Mouse (Mus musculus): ENCODE results near the gene Prr27. TPM values are rescaled to one million over a fixed set of nuclear protein-coding genes. Genes with fewer than 3 reads are reported as not detected.

The Prr27 gene
- total RNA-seq (2021): not detected
- long read RNA-seq, experiment 1: 0 reads
- long read RNA-seq, experiment 2: 0 reads

DNA sequence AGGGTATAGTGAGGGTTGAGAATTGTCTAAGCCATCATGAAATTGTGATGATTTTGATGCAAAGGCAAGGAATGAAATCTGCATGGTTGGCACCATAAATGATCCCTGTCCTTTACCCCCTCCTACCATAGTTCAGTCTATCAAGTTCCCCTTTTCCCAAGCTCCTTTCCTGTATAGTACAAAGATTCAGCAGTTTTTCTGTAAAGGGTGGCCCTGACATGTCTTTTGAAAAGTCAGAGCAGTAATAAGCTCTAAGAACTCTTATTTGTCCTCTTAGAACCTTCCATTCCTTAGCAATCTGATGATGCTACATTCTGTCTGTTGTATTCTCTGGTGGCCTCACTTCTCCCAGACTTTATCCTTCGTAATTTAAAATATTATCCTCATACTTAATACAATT is at the start of gene Prr27:
TSS of gene Prr27 (plus strand) at position 301 of the 400 bp plus-strand sequence.
- no peak for DNase-seq
- intact Hi-C loops (cut with DNase I): no loop called here

DNA sequence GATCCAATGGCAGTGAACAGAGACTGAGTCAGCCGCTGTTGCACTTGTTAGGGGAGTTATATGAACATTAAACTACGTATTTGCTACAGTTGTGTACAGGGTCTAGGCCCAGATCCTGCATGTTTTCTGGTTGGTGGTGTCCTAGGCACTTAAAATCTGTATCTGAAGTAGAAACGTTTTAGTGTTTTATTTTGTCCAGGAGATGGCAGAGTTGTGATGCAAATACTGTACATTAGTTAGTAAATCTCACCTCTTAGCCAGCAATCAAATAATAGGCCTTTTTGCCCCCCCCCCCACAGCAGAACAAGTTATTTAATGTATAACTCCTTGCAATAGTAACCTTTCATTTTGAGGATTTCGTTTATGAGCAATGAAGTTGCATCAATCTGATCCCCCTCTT is 42.8 kb upstream of the Prr27 start:
- intact Hi-C loops (cut with DNase I): no loop called here
- no peak for DNase-seq

DNA sequence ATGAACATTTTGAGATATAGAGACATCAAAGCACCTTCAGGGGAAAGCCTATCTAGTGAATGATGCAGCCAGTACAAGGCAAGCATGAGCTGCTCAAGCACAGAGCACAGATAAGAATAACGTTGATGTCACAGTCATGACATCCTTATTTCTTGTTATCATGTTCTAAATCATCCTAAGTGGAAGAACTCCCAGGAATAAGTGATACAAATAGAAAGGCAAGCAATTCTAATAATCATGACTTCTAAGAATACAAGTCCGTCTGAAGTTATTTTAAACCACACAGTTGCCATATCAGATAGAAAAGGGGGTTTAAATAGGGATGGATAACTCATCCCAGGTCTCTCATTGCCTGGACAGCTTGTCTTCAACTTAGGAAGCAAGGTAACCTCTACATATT is 17.7 kb upstream of the Prr27 start, which contains the start of gene Csn1s2b:
TSS of gene Csn1s2b (plus strand) at position 301 of the 400 bp plus-strand sequence.
- intact Hi-C loops (cut with DNase I): no loop called here
- DNase-seq: no peak

DNA sequence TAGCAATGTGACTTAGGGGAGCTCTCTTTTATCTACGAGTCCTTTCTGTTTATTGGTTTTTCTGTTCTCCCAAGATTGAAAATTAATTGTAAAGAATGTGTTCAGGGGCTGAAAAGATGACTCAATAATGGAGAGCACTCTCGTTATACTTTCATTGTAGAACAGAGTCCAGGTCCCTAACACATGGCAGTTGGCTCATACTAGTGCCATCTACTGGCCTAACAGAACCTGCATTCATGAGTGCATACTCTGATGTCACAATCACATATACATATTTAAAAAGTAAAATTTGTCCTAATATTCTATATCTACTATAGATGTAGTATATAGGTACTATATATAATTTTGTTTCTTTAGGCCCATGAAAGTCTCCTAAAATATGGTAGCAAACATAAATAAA is 16.2 kb upstream of the Prr27 start:
- intact Hi-C loops (cut with DNase I): no loop called here
- no peak for DNase-seq

DNA sequence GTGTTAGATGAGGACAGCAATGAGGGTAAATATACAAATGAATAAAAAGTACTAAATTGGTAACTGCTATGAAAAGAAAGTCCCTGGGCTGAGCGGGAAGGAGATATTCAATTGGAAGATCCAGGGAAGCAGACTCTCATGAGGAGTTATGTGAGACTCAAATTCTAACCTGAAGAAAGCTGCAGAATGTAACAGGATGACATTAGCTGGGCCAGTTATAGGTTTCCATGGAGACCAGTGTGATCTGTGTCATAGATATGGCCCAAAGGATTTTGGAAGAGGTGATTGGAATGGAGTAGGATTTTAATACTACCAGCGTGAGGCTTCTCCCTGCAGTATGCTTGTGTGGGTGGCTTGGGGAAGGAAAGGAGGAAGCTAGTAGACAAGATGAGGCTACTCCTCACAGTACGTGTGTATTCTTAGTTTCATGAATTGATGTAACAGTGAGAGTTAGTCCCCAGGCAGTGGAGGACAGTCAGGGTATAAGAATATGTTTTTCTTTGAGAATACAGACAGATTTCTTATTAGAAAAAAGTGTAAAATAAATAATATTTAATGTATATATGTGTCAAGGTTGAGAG is 29.7 kb downstream of the Prr27 start:
- no peak for DNase-seq
- intact Hi-C loops (cut with DNase I): no loop called here

DNA sequence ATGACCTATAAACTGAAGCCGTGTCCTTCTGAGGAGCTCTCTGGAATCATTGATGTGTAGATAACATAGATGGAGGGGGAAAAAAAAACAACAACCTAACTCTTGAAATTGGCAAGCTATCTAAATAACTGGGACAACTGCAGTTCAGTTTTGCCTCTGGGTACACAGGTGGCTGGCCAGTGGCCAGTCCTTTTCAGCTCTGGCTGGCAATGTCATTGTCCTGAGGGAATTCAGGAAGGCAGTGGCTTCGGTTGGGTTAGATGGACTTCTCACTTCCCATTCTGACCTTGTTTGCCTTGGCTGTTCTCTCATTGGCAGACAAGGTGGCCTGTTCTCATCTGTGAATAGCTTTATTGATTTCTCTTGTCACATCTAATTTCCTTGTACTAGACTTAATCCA is 44.6 kb downstream of the Prr27 start:
- intact Hi-C loops (cut with DNase I): no loop called here
- no peak for DNase-seq

DNA sequence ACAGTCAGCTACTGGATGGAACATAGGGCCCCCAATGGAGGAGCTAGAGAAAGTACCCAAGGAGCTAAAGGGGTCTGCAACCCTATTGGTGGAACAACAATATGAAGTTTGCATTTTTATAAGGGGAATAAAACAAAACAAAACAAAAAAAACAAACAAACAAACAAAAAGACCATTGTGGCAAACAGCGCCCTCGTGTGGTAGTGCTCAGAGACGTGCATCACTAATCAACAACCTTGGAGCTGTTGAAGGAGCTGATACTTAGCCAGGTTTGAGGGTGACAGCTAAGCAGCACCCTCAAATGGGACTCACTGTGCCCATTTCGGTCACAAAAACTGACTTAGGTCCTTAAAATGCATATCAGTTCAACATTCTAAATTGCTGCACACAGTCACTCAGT is 45.9 kb downstream of the Prr27 start:
- intact Hi-C loops (cut with DNase I): no loop called here
- DNase-seq: no peak

DNA sequence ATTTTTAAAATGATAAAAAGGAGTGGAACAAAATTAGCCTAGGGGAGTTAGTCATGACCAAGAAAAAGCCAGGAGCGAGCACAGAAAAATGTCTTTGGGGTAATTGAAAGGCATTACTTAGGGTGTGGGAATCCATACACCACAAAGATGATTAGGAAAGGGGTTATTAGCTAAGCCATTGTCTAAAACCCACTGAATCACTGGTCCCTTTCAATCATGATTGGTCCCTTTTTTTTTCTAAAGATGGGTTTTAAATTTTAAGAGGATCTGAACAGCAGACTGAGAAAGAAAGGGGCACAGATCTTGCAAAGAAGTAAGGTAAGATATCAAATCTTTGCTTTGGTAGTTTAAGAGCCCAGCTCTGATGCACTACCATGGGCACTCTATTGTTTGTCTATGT is 59.2 kb downstream of the Prr27 start, which contains the start of gene Odam:
TSS of gene Odam (plus strand) at position 301 of the 400 bp plus-strand sequence.
- no peak for DNase-seq
- intact Hi-C loops (cut with DNase I): no loop called here

Other genes starting within 250 kb of the Prr27 start
- gene Sult1e1, start 234.1 kb upstream of the Prr27 start, total RNA-seq (2021): not detected
- gene Csn1s1, start 159.5 kb upstream of the Prr27 start, total RNA-seq (2021): not detected
- gene Csn2, start 126.1 kb upstream of the Prr27 start, total RNA-seq (2021): under 1 TPM in 1 of 2 experiments, not detected in 1; 0.27 TPM
- not detected for gene Csn1s2a, start 51.1 kb upstream of the Prr27 start, total RNA-seq (2021)
- not detected for gene Csn1s2b, start 17.6 kb upstream of the Prr27 start, total RNA-seq (2021)
- not detected for gene Odam, start 59.3 kb downstream of the Prr27 start, total RNA-seq (2021)
- not detected for gene Csn3, start 99.9 kb downstream of the Prr27 start, total RNA-seq (2021)
- not detected for gene 2310003L06Rik, start 143.8 kb downstream of the Prr27 start, total RNA-seq (2021)
- not detected for gene Gm28434, start 143.8 kb downstream of the Prr27 start, total RNA-seq (2021)
- gene Cabs1, start 153.8 kb downstream of the Prr27 start, total RNA-seq (2021): not detected
- not detected for gene Smr3a, start 176.9 kb downstream of the Prr27 start, total RNA-seq (2021)